Mouse (Mus musculus) cortical plate, adult 2 months (tissue): ENCODE data around the gene Unc50.

ENCODE experiments used
- CTCF ChIP-seq: fragments of 200-500 bp; IDR thresholded peaks from 2 replicates; pipeline ENCODE4 v1.5.1; 2011; ENCODE audit warnings: mild to moderate bottlenecking, control low read depth, low read length; ENCODE audit not compliant: insufficient read depth; ENCODE audit errors: extremely low read depth
- POLR2A ChIP-seq: fragments of 200-500 bp; IDR thresholded peaks from 2 replicates; pipeline ENCODE4 v1.6.1; 2011; ENCODE audit warnings: mild to moderate bottlenecking, low read length, control low read depth; ENCODE audit not compliant: insufficient read depth; ENCODE audit errors: extremely low read depth

DNA sequence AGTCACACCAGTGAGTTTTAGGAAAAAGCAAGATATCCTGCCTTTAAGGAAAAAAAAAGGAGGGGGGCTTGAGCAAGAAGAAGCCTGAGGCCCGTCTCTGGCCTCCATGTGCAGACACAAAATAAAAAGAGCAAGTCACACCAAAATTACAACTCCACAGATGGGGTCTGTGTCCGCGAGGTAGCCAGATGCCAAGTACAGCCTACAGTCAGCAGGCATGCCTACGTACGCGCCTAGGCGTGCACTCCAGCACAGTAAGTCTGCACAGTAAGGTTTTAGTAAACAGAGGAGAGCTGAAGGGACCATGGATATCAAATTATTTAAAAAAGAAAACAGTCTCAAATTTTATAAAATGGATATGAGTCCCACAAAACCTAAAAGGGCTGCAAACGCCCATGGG lies 21.3 kb downstream of the Unc50 start:
- TF ChIP-seq CTCF (no peak), POLR2A (no peak)
